Mouse (Mus musculus): ENCODE data around the gene Dot1l.

DNA sequence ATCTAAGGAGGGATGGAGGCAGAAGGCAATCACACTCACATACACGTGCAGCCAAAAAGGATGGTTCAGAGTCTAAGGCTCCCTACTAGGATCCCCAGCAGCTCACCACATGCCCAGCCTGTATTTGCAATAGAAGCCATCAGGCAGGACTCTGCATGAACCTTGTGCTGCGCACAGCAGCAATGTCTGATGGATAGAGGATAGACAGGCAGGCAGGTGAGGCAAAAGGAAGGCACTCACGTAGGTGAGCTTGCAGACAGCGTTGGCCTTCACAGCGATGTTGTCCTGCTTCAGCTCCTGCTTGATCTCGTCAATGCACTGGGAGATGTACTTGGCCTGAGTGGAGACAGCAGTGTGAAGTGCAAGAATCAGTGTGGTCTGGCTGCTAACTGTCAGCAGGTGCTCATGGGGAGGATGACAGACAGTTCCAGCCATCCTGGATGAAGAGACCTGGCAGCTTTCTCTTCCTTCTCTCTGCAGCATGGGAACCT is 22.4 kb upstream of the Dot1l start:
- TF ChIP-seq POLR2A (IDR thresholded peaks at IDR 0.05; ENCODE audit: borderline replicate concordance, control insufficient read depth, low read depth, low read length) (no peak), CTCF (IDR thresholded peaks at IDR 0.05; ENCODE audit: control insufficient read depth, insufficient read depth, low read length) (no peak)

Measured in bone marrow, adult 2 months (tissue).